Comparison of ENCODE assay signal across 10 mouse cellular contexts in the genomic region with DNA sequence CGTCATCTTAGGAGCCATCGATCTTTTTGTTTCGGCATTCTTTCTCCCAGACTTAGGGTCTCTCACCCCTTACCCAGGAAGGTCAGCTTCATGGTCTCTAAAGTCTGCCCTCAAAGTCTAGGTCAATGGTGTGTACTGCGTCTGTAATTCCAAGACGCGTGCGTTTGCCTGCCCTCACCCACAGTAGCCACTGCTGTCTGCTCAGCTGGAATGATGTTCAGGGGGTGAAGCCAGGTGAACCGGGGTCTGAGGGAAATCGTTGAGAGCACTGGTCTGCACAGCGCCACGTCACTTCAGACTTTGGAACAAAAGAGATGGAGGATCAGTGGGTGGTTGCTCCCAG.
DNase-seq lines count a peak whose midpoint lies in the region; ATAC-seq and TF ChIP-seq lines count a peak whose summit lies in the region.
"Had no signal": no experiment of that assay in that cellular context is flagged by ENCODE, and none has a peak within 500 bp of the region (broad histone marks: within the 10 kb centered on the region; RNA-seq: fewer than 3 reads in every experiment).

No protein-coding gene starts in this region.

- no peaks in the 10 kb centered on the region for H3K36me3 ChIP-seq in embryonic facial prominence, embryonic 14.5 days (ENCODE audit: control insufficient read depth, insufficient read depth, low read length)
- H3K36me3 ChIP-seq in intestine, postnatal 0 days (ENCODE audit: control insufficient read depth, insufficient read depth): no peaks in the 10 kb centered on the region
- H3K36me3 ChIP-seq in neural tube, embryonic 15.5 days: no peaks in the 10 kb centered on the region

- TF ChIP-seq CTCF in layer of hippocampus, adult 2 months (conservative IDR thresholded peaks at IDR 0.05): no peak
- no peak for TF ChIP-seq CTCF in intestine, postnatal 0 days (IDR thresholded peaks at IDR 0.05; ENCODE audit: low read depth)

- H3K4me2 ChIP-seq in embryonic facial prominence, embryonic 14.5 days (ENCODE audit: low read depth, low read length): peak overlapping the region; percentile 43; the same call in 1 of the 2 replicates
- peak overlapping the region; percentile 50 for H3K4me2 ChIP-seq in intestine, postnatal 0 days (replicated peaks; ENCODE audit: low read depth)
- H3K4me2 ChIP-seq in neural tube, embryonic 15.5 days: peak overlapping the region; percentile 50

- peaks cover 37% of the 10 kb centered on the region for H3K4me1 ChIP-seq in embryonic facial prominence, embryonic 14.5 days (ENCODE audit: control insufficient read depth, insufficient read depth, low read length)
- H3K4me1 ChIP-seq in intestine, postnatal 0 days (replicated peaks; ENCODE audit: control insufficient read depth, insufficient read depth, low read length): 0 out of 2 replicates have a peak, but pooled peaks cover 8% of the 10 kb centered on the region
- peaks cover 39% of the 10 kb centered on the region for H3K4me1 ChIP-seq in neural tube, embryonic 15.5 days

- 0 out of 2 replicates have a peak overlapping the region, but pooled peaks have one; percentile 53 for H3K27ac ChIP-seq in layer of hippocampus, adult 2 months
- H3K27ac ChIP-seq in embryonic facial prominence, embryonic 14.5 days (replicated peaks; ENCODE audit: low read depth, low read length): no peak overlapping the region
- H3K27ac ChIP-seq in intestine, postnatal 0 days (ENCODE audit: low read depth, low read length): no peak overlapping the region
- no peak overlapping the region for H3K27ac ChIP-seq in neural tube, embryonic 15.5 days (replicated peaks)

- ATAC-seq in embryonic facial prominence, embryonic 14.5 days (ENCODE audit: low read depth): no peak
- no peak for ATAC-seq in intestine, postnatal 0 days
- peak; percentile 17; the same call in 1 of the 2 replicates for ATAC-seq in neural tube, embryonic 15.5 days (ENCODE audit: low FRiP score)

- DNase-seq in layer of hippocampus, adult 2 months (ENCODE audit: low spot score in 2 of 2): no peak
- DNase-seq in layer of hippocampus, adult 18-20 months (ENCODE audit: low spot score in 2 of 2): no peak
- DNase-seq in embryonic facial prominence, embryonic 14.5 days (ENCODE audit: low spot score): no peak
- DNase-seq in right cerebral cortex, postnatal 10 days (ENCODE audit: low spot score in 2 of 2): no peak
- DNase-seq in urinary bladder, postnatal 10 days (ENCODE audit: low spot score): no peak
- no peak for DNase-seq in adrenal gland, postnatal 14 days
- DNase-seq: liver had no signal

- H3K4me3 ChIP-seq in layer of hippocampus, adult 2 months: no peak overlapping the region
- no peak overlapping the region for H3K4me3 ChIP-seq in embryonic facial prominence, embryonic 14.5 days (ENCODE audit: low read depth, low read length)
- H3K4me3 ChIP-seq in intestine, postnatal 0 days (ENCODE audit: low read depth, low read length): no peak overlapping the region
- H3K4me3 ChIP-seq in neural tube, embryonic 15.5 days (replicated peaks): no peak overlapping the region
- H3K4me3 ChIP-seq: myocyte had no signal

- H3K9me3 ChIP-seq in embryonic facial prominence, embryonic 14.5 days (ENCODE audit: control insufficient read depth, low read length): no peaks in the 10 kb centered on the region
- no peaks in the 10 kb centered on the region for H3K9me3 ChIP-seq in intestine, postnatal 0 days (ENCODE audit: control insufficient read depth)
- H3K9me3 ChIP-seq in neural tube, embryonic 15.5 days (replicated peaks): no peaks in the 10 kb centered on the region

- peaks cover 13% of the 10 kb centered on the region; the same call in 1 of the 2 replicates for H3K27me3 ChIP-seq in embryonic facial prominence, embryonic 14.5 days (replicated peaks; ENCODE audit: control insufficient read depth, insufficient read depth, low read length)
- 0 out of 2 replicates have a peak, but pooled peaks cover 3% of the 10 kb centered on the region for H3K27me3 ChIP-seq in intestine, postnatal 0 days (replicated peaks; ENCODE audit: control insufficient read depth, insufficient read depth, low read length)
- H3K27me3 ChIP-seq in neural tube, embryonic 15.5 days (replicated peaks): peaks cover 5% of the 10 kb centered on the region; the same call in 1 of the 2 replicates

- no peak overlapping the region for H3K9ac ChIP-seq in embryonic facial prominence, embryonic 14.5 days (ENCODE audit: low read depth, low read length)
- no peak overlapping the region for H3K9ac ChIP-seq in intestine, postnatal 0 days (ENCODE audit: low read depth, low read length)
- no peak overlapping the region for H3K9ac ChIP-seq in neural tube, embryonic 15.5 days (replicated peaks)

- 24% methylated on average over 11 of the region's 11 CpGs for WGBS in embryonic facial prominence, embryonic 14.5 days
- WGBS in intestine, postnatal 0 days: 34% methylated on average over 11 of the region's 11 CpGs
- WGBS in neural tube, embryonic 15.5 days: 12% methylated on average over 11 of the region's 11 CpGs
